Mouse (Mus musculus) embryonic fibroblast, embryonic 13.5 days (primary cell): ENCODE measurements around the gene Cdh8. TPM values are rescaled to one million over a fixed set of nuclear protein-coding genes. Genes with fewer than 3 reads are reported as not detected.

Source experiments
- H3K27ac ChIP-seq: 2 replicates; pipeline ENCODE4 v1.5.1; 2012; ENCODE audit warnings: low read length, control low read depth, inconsistent platforms; ENCODE audit not compliant: insufficient read depth
- H3K4me1 ChIP-seq: 2 replicates; pipeline ENCODE4 v1.6.1; 2011; ENCODE audit warnings: low read length; ENCODE audit not compliant: control insufficient read depth, insufficient read depth
- H3K4me3 ChIP-seq: 2 replicates; pipeline ENCODE4 v1.5.1; 2011; ENCODE audit warnings: mild to moderate bottlenecking, control low read depth, low read length; ENCODE audit not compliant: insufficient read depth
- CTCF ChIP-seq: IDR thresholded peaks from 2 replicates; pipeline ENCODE4 v1.5.1; 2011; ENCODE audit warnings: mild to moderate bottlenecking, control low read depth, low read length, moderate library complexity, borderline replicate concordance; ENCODE audit not compliant: insufficient read depth
- POLR2A ChIP-seq: IDR thresholded peaks from 2 replicates; pipeline ENCODE4 v1.6.1; 2011; ENCODE audit warnings: low read depth, mild to moderate bottlenecking, control low read depth, low read length, moderate library complexity
- polyA plus RNA-seq: library from polyadenylated mRNA; stranded (reverse); fragments of >200 nt; gene quantifications from 2 replicates; pipeline ENCODE4 v1.2.4, GENCODE M21; 2011; ENCODE audit warnings: low read depth; ENCODE audit not compliant: missing spikeins, insufficient read length

Gene Cdh8
- polyA plus RNA-seq, 1 experiment, result 2.8 TPM

DNA sequence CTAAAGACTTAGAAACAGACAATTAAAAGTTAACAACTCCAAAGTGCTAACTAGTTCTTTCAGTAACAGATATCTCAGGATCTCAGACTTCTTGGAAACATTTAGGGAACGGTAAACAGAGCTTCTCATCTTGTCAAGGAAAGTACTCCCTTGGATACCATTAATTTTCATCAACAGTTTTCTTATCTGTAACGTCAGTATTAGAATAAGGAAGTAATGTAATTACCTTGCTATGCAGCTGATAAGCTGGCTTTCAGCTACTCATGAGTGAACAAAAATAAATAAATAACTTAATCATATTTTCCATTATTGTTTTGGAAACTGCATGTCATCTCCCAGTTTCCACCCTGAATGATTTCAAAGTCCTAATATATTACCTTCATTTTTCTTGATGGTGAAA lies 317.8 kb downstream of the Cdh8 start:
- H3K27ac ChIP-seq, result no peak overlapping the region
- H3K4me1 ChIP-seq, result no peaks in the 10 kb centered on the region
- no peak overlapping the region for H3K4me3 ChIP-seq
- no peak for TF ChIP-seq POLR2A
- no peak for TF ChIP-seq CTCF

- TF ChIP-seq POLR2A, result no peak
- TF ChIP-seq CTCF, result no peak
- Histone ChIP-seq H3K4me1 (no peaks in the 10 kb centered on the region), H3K27ac (no peak overlapping the region), H3K4me3 (no peak overlapping the region)
These were observed 364.9 kb downstream of the Cdh8 start for GRCm38 (mm10) chr8:99051344-99051743.

DNA sequence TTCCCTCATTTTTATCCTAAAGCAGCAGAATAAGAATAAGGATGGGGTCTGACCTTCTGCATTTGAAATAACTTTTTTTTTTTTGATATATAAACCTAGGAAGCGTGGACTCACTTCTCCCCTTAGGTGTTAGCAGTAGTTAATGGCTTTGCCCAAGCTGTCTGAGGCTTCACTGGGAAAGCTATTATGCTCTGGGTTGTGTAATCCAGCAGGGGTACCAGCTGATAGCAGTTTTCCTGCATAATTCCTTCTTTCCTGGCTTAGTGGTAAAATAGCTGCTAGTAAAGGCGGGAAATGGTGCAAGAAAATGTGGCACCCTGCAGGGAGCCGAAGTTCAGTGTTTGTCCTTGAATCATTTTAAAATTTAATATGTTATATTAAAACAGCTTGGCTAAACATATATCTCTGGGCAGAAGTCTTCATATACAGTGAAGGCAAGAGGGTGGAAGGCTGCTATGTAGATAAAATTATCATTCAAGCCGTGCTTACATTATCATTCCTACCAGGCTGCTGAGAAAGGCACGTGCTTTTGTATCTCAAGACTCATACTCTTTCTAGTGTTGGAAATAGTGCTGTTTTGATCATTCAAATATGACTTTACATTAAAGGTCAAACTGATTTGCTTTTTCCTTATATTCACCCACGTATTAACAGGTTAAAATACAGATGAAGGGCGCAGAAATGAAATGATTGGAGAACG lies 367.5 kb downstream of the Cdh8 start:
- H3K27ac ChIP-seq, result no peak overlapping the region
- no peaks in the 10 kb centered on the region for H3K4me1 ChIP-seq
- no peak overlapping the region for H3K4me3 ChIP-seq
- TF ChIP-seq CTCF (no peak), POLR2A (no peak)

DNA sequence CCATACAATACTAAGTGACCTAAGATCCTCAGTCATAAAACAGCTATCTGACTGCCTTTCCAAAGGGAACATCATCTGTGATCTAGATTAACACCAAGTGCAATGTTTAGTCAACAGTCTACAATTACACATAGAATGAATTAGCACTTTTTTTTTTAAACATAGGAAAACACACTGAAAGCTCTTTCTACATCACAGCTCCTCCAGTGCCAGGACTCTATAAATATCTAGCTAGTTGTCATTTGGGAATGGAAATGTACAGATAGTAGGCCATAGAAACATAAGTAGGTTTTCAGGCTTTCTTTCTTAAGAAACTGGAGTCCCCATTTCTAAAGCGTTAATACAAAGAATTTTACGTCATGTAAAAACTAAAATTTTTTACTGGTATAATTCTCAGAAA lies 375.8 kb downstream of the Cdh8 start:
- Histone ChIP-seq H3K4me1 (no peaks in the 10 kb centered on the region), H3K4me3 (no peak overlapping the region), H3K27ac (no peak overlapping the region)
- no peak for TF ChIP-seq POLR2A
- TF ChIP-seq CTCF, result no peak

DNA sequence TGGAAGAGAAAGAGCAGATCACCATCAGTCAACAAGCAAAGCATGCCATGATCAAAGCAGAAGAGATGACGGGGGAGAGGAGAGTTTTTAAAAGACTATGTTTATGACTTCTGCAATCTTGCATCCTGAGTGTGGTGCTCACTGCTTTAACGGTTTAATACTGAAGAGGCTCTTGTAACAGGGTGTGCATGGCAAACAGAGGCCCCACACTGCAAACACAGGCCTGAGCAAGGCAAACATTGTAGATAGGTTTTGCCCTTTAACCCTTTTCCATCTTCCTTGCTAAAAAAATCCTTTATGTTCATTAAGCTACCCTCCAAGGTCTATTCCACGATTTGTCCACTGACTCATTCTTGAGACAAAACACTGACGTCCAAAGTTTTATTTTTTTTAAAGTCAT lies 385.2 kb downstream of the Cdh8 start:
- H3K4me1 ChIP-seq, result no peaks in the 10 kb centered on the region
- H3K27ac ChIP-seq, result no peak overlapping the region
- no peak overlapping the region for H3K4me3 ChIP-seq
- no peak for TF ChIP-seq POLR2A
